Mouse (Mus musculus) CD4-positive, CD25-positive, alpha-beta regulatory T cell, adult 9 weeks (primary cell): ENCODE data around the gene Olfr996. TPM values are rescaled to one million over a fixed set of nuclear protein-coding genes. Genes with fewer than 3 reads are reported as not detected.

ENCODE experiments used
- polyA plus RNA-seq: library from polyadenylated mRNA; unstranded; fragments of 100-300 nt; shearing (Covaris generic); gene quantifications from one replicate; pipeline ENCODE4 v1.2.1, GENCODE M21; 2017

Olfr996 gene
- not detected for polyA plus RNA-seq

DNA sequence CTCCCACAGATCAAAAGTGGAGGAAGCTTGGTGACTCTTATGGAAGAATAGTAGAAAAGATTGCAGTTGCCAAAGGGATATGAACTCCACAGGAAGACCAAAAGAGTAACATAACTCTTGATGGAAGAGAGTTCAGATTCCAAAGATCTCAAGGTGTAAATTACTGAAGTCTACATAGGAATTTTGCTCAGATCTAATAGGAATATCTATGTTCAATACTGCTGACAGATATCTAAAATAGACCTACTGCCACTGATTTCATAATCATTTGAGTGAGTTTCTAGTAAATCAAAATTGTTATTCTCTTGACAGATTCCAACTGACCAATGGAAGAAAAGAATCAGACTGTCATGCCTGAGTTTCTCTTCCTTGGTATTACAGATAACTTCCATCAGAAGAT, at the start of gene Olfr996:
Gene Olfr996 (plus strand): TSS at position 301 of the 400 bp plus-strand sequence.

DNA sequence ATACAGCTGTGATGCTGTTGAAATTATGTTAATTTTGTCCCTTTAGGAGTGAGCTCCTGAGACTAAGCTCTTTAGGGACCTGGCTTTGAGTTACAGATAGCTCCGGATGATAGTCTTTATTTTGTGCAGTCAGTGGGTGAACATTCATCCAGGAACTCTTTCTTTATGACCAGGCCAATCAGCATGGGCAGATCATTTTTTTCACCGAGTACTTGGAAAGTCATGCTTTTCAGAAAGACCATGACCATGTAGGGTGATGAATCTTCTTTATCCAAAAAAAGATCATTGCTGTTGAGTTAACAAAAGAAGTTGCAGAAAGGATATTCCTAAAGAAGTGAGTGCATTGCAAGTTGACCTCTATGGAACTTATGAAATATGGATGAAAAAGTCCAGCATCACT, 9.6 kb downstream of the Olfr996 start, which contains the start of gene Olfr998:
Gene Olfr998 (plus strand): TSS at position 301 of the 400 bp plus-strand sequence.

DNA sequence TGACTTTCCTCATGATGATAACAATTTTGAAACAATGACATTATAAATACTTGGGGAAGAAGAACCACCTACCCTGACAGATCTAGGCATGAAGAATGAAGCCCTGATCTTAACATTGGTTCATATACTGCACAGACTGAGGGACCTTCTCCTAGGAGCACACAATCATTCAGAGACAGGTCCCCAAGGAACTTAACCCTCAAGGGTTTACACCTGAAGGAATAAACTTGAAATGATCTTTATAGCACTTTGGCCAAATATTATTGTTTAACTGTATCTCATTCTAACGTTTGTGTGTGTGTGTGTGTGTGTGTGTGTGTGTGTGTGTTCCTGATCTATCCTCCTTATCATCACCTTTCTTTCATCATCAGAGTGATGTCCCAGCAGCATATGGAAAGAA, 32.8 kb downstream of the Olfr996 start, which contains the start of gene Olfr1000:
Gene Olfr1000 (minus strand): TSS at position 101 of the 400 bp plus-strand sequence.

Other genes starting within 250 kb of the Olfr996 start
- gene Olfr987, start 239.9 kb upstream of the Olfr996 start, polyA plus RNA-seq = not detected
- not detected for gene Olfr988, start 216.0 kb upstream of the Olfr996 start, polyA plus RNA-seq
- gene Olfr992, start 169.7 kb upstream of the Olfr996 start, polyA plus RNA-seq = not detected
- gene Olfr993, start 164.3 kb upstream of the Olfr996 start, polyA plus RNA-seq = not detected
- not detected for gene Olfr994, start 142.8 kb upstream of the Olfr996 start, polyA plus RNA-seq
- gene Olfr995, start 135.6 kb upstream of the Olfr996 start, polyA plus RNA-seq = not detected
- not detected for gene 4833423E24Rik, start 60.2 kb upstream of the Olfr996 start, polyA plus RNA-seq
- gene Olfr998, start 9.7 kb downstream of the Olfr996 start, polyA plus RNA-seq = not detected
- gene Olfr1000, start 32.7 kb downstream of the Olfr996 start, polyA plus RNA-seq = not detected
- not detected for gene Olfr1002, start 71.5 kb downstream of the Olfr996 start, polyA plus RNA-seq
- not detected for gene Olfr154, start 85.2 kb downstream of the Olfr996 start, polyA plus RNA-seq
- gene Olfr1006, start 99.6 kb downstream of the Olfr996 start, polyA plus RNA-seq = not detected
- gene Olfr1008, start 110.2 kb downstream of the Olfr996 start, polyA plus RNA-seq = not detected
- gene Olfr1009, start 136.2 kb downstream of the Olfr996 start, polyA plus RNA-seq = not detected
- gene Olfr1012, start 183.6 kb downstream of the Olfr996 start, polyA plus RNA-seq = not detected
- not detected for gene Olfr1013, start 187.9 kb downstream of the Olfr996 start, polyA plus RNA-seq
- gene Olfr1014, start 193.5 kb downstream of the Olfr996 start, polyA plus RNA-seq = not detected
- not detected for gene Olfr1015, start 202.8 kb downstream of the Olfr996 start, polyA plus RNA-seq
- not detected for gene Olfr1016, start 223.3 kb downstream of the Olfr996 start, polyA plus RNA-seq
- not detected for gene Olfr1018, start 239.3 kb downstream of the Olfr996 start, polyA plus RNA-seq